Mouse (Mus musculus): ENCODE data around the gene Bcl7b.
"Not testable (repeated sequence)": the region's sequence is repeated elsewhere in the genome, so short reads cannot be mapped to it uniquely, and the experiment has no call there.

The Bcl7b gene

GRCm38 (mm10) chr5:135220941-135221340 lies 52.9 kb downstream of the Bcl7b start:
- DNase-seq (ENCODE audit: low read depth), result no peak

GRCm38 (mm10) chr5:135222066-135222465 lies 54.0 kb downstream of the Bcl7b start:
- no peak for DNase-seq (ENCODE audit: low read depth)

DNA sequence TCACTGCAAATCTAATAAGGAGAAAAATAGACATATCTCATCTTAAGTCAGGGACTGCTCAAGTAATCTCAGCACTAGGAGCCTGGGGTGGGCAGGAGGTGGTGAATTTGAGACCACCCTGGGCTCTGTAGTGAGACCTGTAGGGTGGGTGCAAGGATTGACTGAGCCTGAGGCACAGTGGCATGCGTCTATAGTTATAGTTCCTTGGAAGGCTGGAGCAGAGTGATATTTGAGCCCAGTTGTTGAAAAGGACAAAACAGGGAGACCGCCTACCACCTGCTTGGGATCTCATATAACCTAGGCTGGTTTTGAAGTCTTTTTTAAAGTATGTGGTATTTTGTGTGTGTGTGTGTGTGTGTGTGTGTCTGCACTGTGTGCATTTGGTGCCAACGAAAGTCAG lies 56.1 kb downstream of the Bcl7b start:
- DNase-seq (ENCODE audit: low read depth), result no peak

GRCm38 (mm10) chr5:135225879-135226278 lies 57.8 kb downstream of the Bcl7b start:
- not testable (repeated sequence) for DNase-seq (ENCODE audit: low read depth)

DNA sequence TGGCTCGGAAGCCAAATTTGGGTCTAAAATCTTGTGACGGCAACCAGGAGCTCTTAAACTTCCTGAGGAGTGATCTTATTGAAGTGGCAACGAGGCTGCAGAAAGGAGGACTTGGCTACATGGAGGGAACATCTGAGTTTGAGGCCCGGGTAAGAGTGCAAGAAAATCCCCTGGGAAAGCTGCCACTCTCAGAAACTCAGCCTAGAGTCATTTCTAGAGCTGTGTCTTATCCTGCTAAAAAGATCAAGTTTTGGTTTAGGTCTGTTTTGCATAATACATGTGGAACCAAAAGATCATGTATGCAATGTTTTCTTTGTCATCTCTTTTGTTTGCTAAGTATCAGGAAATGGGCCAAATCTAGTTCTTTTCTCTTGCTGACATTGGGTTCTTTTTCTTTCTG lies 62.1 kb downstream of the Bcl7b start:
- no peak for DNase-seq (ENCODE audit: low read depth)
